Mouse (Mus musculus) liver, embryonic 14 days (tissue): ENCODE data around the gene Sult2b1. TPM values are rescaled to one million over a fixed set of nuclear protein-coding genes. Genes with fewer than 3 reads are reported as not detected.

Source experiments
- polyA plus RNA-seq: library from polyadenylated mRNA; depleted of rRNA; stranded (reverse); fragments of >200 nt; gene quantifications from 2 replicates; pipeline ENCODE4 v1.2.3, GENCODE M21; 2012; rRNA removed

The Sult2b1 gene
- polyA plus RNA-seq, 1 experiment = 0.22 TPM

Other genes starting within 250 kb of the Sult2b1 start
- gene Hsd17b14, start 229.8 kb downstream of the Sult2b1 start, polyA plus RNA-seq = 1.1 and 1.7 TPM in 2 replicates
- 35.6 and 40.6 TPM in 2 replicates for gene Bcat2, start 214.5 kb downstream of the Sult2b1 start, polyA plus RNA-seq
- gene Fgf21, start 169.2 kb downstream of the Sult2b1 start, polyA plus RNA-seq = not detected in 2 replicates
- gene Fut1, start 167.4 kb downstream of the Sult2b1 start, polyA plus RNA-seq = 0.01 TPM in 1 of 2 replicates, not detected in the other
- gene Izumo1, start 162.9 kb downstream of the Sult2b1 start, polyA plus RNA-seq = 0.09 and 0.10 TPM in 2 replicates
- 2.0 and 2.2 TPM in 2 replicates for gene Rasip1, start 157.2 kb downstream of the Sult2b1 start, polyA plus RNA-seq
- 0.37 and 0.43 TPM in 2 replicates for gene Mamstr, start 144.7 kb downstream of the Sult2b1 start, polyA plus RNA-seq
- not detected in 2 replicates for gene Fut2, start 118.3 kb downstream of the Sult2b1 start, polyA plus RNA-seq
- gene Ntn5, start 100.6 kb downstream of the Sult2b1 start, polyA plus RNA-seq = not detected in 2 replicates
- gene Sec1, start 90.3 kb downstream of the Sult2b1 start, polyA plus RNA-seq = 0.02 TPM in 1 of 2 replicates, not detected in the other
- gene Car11, start 84.8 kb downstream of the Sult2b1 start, polyA plus RNA-seq = 0.14 and 0.37 TPM in 2 replicates
- 0.67 TPM in 2 replicates for gene Dbp, start 79.6 kb downstream of the Sult2b1 start, polyA plus RNA-seq
- 524 and 540 TPM in 2 replicates for gene Rpl18, start 69.2 kb downstream of the Sult2b1 start, polyA plus RNA-seq
- gene Sphk2, start 66.7 kb downstream of the Sult2b1 start, polyA plus RNA-seq = 6.3 and 7.1 TPM in 2 replicates
- gene Fam83e, start 63.5 kb downstream of the Sult2b1 start, polyA plus RNA-seq = 0.21 and 0.32 TPM in 2 replicates
- gene Spaca4, start 58.9 kb downstream of the Sult2b1 start, polyA plus RNA-seq = not detected in 2 replicates
- 0.13 and 0.24 TPM in 2 replicates for gene Lmtk3, start 931 bp downstream of the Sult2b1 start, polyA plus RNA-seq
- gene Cyth2, start 29.9 kb upstream of the Sult2b1 start, polyA plus RNA-seq = 19.2 and 19.7 TPM in 2 replicates
- gene Kcnj14, start 40.1 kb upstream of the Sult2b1 start, polyA plus RNA-seq = 0.08 TPM in 2 replicates
- gene Grwd1, start 46.3 kb upstream of the Sult2b1 start, polyA plus RNA-seq = 11.5 and 14.3 TPM in 2 replicates
- 52.6 and 59.3 TPM in 2 replicates for gene Kdelr1, start 88.1 kb upstream of the Sult2b1 start, polyA plus RNA-seq
- 0.09 TPM in 2 replicates for gene Grin2d, start 93.7 kb upstream of the Sult2b1 start, polyA plus RNA-seq
- gene Syngr4, start 112.0 kb upstream of the Sult2b1 start, polyA plus RNA-seq = 0.64 and 0.83 TPM in 2 replicates
- gene Tmem143, start 112.3 kb upstream of the Sult2b1 start, polyA plus RNA-seq = 7.8 and 8.8 TPM in 2 replicates
- gene Emp3, start 136.7 kb upstream of the Sult2b1 start, polyA plus RNA-seq = 22.4 and 25.3 TPM in 2 replicates
- 1.0 and 1.1 TPM in 2 replicates for gene Ccdc114, start 139.4 kb upstream of the Sult2b1 start, polyA plus RNA-seq
- 9.6 and 12.4 TPM in 2 replicates for gene Abcc6, start 245.6 kb upstream of the Sult2b1 start, polyA plus RNA-seq
- 17.1 and 18.2 TPM in 2 replicates for gene Nomo1, start 249.0 kb upstream of the Sult2b1 start, polyA plus RNA-seq